Mouse (Mus musculus): ENCODE results near the gene Tgfbi. TPM values are rescaled to one million over a fixed set of nuclear protein-coding genes. Genes with fewer than 3 reads are reported as not detected.

Gene Tgfbi
- 40.1 and 59.6 TPM in 2 replicates for total RNA-seq (2021)
- long read RNA-seq, experiment 1, transcript Tgfbi-201 (17 exons, 2,714 nt), result major isoform, 7 of 12 reads
- long read RNA-seq, experiment 1, partial matches to known transcripts, result 4 of 12 reads
- long read RNA-seq, experiment 1, other reads (novel, unspliced or antisense), result 1 of 12 reads
- long read RNA-seq, experiment 2, transcript Tgfbi-201 (17 exons, 2,714 nt), result major isoform, 8 of 10 reads
- long read RNA-seq, experiment 2, partial matches to known transcripts, result 2 of 10 reads
- long read RNA-seq, experiment 2, other reads (novel, unspliced or antisense), result 0 of 10 reads

GRCm38 (mm10) chr13:56609103-56609856, at the start of gene Tgfbi:
Tgfbi (plus strand) TSS chr13:56609523.
- peak; percentile 77 for DNase-seq

DNA sequence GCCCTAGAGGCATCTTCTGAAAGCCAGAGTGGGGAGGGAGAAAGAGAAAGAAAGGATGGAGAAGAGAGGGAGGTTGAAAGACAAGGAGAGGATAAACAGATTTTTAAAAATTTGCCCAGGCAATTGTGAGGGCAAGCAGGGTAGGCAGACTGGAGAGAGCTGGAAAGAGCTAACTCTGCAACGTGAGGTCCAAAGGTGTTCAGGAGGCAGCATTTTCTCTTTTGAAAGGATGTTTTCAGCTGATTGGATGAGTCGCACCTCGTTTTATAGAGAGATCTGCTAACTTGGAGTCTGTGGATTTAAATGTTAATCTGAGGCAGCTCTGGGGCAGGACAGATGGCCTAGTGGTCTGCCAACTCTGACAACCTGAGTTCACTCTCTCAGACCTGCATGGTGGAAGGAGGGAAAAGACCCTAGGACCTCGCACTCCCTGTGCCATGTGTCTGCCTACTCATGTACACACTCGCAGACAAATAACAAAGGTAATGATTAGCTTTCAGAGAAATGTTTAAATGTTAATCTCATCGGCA, 49.4 kb upstream of the Tgfbi start:
- DNase-seq, result no peak

DNA sequence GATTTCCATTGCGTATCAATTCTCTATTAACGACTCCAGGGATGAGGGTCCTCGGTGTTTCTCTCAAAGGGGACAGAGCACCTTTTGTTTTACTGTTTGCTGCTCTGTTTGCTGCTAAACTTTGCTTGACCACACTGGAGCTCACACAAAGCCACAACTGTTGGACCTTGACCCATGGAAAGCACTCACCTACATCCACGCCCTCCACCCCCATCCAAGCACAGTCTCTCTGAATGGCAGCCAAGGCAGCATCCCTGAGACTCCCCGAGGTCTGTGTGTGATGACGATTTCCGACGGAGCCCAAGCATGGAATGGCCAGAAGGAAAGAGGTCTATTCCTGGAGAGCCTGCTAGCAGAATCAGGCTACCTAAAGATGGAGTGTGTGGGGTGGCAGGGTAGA, 48.2 kb upstream of the Tgfbi start:
- no peak for DNase-seq

- peak; percentile 62 for DNase-seq
Measured at GRCm38 (mm10) chr13:56563075-56563474, 46.2 kb upstream of the Tgfbi start.

DNA sequence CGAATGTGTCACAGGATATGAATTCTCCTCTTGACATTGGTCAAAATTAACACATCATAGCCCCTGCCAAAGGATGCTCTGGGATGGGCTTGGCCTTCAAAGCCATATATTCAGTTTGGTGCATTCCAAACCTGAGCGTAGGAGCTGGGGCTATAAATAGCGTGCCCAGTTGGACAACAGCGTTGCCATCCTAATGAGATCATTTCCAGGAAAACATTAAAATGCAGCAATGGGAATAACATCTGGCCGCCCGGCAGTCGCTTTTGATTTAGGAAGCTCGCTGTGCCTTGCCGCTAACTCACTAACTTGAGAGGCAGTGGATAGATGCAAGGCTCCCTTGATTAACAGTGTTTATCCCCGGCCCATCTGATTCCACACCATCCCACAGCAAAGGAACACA, 43.0 kb upstream of the Tgfbi start:
- no peak for DNase-seq

GRCm38 (mm10) chr13:56571645-56572044, 37.7 kb upstream of the Tgfbi start:
- no peak for DNase-seq

DNA sequence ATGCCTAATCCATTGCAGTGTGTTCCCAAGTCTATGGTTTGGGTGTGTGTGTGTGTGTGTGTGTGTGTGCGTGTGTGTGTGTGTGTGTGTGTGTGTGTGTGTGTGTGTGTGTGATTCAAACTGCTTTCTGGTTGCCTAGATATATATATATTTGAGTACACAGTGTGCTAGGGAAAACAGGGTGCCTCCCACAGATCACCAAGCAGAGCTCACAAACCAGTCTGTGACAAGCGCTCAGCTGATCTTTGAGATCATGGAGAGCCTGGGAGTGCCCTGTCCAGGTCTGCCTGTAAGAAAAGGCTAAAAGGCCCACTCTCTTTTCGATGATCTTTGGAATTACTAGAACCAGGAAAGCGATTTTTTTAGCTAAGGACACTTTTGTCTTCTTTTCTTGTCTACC, 34.2 kb upstream of the Tgfbi start:
- DNase-seq, result no peak

- DNase-seq, result peak; percentile 85
Measured at GRCm38 (mm10) chr13:56575701-56576321, 33.5 kb upstream of the Tgfbi start.

DNA sequence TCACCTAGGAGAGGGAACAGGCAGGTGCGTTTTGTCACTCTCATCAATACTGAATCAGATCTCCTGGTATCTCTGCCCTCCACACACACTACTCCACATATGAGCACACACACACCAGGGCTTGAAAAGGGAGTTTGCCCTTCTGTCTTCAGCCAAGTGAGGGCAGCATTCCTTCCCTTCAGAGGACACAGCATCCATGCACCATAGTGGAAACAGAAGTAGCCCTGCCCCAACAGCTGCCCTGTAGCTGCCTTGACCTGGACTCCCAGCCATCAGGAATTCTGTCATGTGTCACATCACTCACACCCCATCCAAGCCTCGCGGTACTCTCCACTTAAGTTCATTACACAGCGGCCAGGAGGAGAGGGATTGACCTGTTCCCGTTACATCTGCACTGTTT, 31.2 kb upstream of the Tgfbi start:
- peak; percentile 51 for DNase-seq

DNA sequence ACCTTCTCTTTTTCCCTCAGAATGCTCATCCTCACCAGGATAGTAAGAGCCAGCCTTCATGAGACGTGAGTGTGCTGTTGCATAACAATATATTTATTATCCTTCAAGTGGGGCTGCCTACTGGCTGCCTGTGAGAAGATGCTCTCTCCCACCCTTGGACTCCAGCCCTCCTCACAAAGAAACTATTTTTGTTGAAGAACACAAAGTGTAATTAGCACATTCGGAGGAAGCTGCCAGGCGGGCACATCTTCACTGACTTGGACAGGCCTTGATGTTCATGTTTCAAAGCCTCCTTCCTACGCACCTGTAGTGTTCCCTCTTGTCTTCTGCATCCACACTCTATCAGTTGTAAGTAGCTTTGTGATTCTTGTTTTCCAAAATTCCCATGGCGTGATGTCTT, 28.9 kb upstream of the Tgfbi start:
- no peak for DNase-seq

DNA sequence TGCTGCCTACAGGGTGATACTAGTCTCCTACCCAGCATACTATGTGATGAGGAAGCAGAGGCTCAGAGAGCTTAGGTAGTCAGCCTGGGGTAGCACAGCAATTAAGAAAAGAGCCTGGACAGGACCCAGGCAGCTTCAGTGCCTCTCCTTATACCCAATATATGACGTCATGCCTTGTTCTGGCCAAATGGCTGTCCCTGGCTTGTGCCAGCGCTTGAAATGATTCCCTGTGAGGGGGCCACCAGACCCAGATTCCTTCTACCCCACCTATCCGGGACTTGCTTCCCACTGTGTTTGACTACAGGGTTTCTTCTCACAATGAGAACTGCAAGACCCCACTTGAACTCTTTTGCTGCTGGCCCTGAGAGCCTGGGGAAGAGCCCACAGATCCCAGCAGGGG, 27.8 kb upstream of the Tgfbi start:
- DNase-seq, result no peak

DNA sequence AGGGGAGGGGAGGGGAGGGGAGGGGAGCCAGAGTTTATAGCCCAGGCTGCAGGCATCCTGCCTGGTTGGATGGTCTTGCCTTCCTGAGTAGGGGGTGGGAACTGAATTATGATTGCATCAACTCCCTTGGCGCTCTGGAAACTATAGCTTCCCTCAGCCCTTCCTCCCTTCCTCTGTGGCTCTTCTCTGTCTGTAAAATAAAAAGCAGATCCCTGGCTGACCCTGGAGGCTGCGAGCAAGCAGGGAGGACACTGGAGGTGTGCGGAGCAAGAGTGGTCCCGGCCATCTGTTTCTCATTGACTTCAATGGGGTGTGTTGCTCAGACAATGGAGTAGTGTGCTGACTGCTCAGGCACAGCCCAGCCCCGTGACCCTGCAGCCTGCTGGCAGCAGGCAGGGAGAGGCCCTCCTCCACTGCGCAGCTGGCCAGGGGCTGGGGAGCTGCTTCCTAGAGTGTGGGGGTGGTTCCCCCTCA, 27.3 kb upstream of the Tgfbi start:
- DNase-seq, result peak; percentile 65

- no peak for DNase-seq
Measured at GRCm38 (mm10) chr13:56582720-56583119, 26.6 kb upstream of the Tgfbi start.

DNA sequence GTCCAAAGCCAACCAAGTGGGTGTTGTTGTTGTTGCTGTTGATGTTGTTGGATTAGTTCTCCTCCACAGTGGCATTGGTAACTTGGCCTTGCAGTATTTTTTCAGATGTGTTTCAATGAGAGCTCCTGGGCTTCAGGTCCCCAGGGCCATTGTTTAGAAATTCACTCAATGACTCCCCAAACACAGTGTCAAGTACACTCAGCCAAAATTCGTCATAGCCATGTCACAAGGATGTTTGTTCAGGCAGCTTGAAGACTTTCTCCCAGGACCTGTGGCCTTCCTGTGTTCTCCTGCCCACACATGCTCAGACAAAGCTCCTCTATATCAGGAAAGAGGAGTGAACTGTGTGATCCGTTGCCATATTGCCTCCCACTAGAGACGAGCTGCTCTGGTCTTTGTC, 23.3 kb upstream of the Tgfbi start:
- DNase-seq, result peak; percentile 54

GRCm38 (mm10) chr13:56588454-56589117, 20.7 kb upstream of the Tgfbi start:
- peak; percentile 83 for DNase-seq

DNA sequence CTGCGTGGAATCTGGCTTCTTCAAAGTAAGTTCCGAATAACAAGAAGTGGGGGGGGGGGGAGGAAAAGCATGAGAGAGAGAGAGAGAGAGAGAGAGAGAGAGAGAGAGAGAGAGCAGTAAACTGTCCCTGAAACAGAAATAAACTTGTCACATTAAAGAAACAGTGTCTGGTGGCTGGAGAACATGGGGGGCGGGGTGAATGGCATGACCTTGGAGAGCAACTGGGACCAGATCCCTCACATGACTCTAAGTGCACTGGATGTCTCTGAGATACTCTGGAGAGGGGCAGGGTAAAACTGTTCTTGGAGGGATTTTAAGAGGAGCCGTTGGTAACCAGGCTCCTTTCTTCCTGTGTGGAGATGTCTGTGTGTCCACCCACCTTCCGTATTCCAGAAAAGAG, 19.1 kb upstream of the Tgfbi start:
- DNase-seq, result peak; percentile 63

DNA sequence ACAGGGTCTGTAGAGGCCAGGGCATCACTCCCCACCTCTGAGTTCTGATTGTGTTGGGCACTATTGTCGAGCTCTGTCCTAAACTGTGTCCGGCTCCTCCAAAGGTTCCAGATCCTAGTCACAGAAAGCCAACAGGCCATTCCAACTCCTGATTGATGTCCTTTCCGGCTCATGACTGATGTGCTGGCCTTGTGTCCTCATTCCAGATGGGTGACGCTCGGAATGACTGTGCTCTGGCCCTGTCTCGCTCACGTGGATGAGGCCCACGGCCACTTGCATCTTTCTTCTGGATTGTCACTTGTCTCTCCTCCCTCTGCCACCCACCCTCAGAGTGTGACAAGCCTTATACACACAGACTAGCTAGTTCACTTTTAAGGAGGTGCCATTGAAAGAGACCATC, 18.1 kb upstream of the Tgfbi start:
- DNase-seq, result peak; percentile 84

DNA sequence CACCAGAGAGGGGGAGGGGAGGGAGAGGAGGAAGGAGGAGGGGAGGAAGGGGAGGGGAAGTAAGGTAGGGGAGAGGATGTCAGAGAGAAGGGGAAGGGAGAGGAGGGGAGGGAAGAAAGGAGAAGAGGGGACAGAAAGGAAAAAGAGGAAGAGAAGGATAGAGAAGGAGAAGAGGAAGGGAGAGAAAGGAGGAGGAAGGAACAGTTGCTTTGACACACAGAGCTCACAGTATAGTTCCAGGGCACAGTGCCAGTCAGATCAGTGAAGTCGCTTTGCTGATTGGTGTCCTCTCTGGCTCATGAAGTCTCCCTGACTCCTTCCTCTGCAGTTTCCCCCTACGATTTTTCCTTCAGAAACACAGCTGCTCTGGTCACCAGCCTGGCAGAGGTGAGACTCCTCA, 17.4 kb upstream of the Tgfbi start:
- no peak for DNase-seq

DNA sequence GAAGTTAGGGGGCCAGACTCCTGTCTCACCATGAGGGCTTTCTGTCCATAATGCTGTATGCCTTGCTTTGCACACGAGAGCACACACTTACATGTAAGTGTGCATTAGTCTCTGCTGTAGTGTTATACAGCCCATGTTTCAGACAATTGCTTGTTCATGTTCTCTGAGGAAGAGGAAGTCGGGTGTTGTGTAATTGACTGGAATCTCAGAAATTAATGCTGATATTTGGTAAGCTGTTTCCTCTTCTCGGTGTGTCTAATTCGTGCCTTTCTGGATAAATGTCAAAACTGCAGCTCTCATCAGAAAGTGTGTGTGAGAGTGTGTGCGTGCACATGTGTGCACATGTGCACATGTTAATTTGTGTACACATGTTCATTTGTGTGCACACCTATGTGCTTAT, 16.1 kb upstream of the Tgfbi start:
- DNase-seq, result no peak

GRCm38 (mm10) chr13:56593961-56594391, 15.3 kb upstream of the Tgfbi start:
- DNase-seq, result no peak

DNA sequence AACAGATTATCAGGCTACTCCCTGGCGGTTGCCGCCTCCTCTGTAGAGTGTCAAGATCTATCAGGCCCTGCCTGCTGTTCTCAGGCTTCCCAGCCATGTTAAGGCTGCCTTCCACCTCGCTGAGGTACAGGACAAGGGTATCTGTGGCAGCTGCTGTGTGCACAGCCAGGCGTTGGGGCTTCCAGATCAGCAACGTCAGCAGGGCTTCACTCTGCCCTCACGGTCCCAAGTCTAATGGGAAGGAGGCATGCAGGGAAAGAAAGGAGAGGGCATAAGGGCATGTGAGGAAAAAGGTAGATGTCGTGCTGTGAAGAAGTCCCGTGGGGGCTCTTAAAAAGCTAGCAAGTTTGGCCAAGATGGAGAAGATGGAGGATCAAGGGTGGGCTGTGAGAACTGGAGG, 14.1 kb upstream of the Tgfbi start:
- no peak for DNase-seq

DNA sequence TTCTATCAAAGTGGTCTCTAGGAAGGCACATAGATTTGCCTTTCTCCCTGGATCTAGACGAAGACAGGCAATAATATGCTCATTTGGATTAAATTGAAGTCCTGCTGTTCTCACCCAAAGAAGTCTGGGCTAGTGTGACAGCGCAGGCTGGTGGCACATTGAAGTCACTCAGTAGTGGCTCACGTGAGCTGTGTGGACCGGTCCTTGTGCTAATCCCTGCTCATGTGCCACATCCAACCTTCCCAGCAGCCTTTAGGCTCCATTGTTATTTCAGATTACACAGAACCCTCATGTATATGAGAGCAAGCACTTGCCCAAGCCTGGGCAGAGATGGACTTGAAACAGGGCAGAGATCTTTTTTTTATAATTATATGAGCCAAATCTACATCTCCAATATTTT, 12.0 kb upstream of the Tgfbi start:
- DNase-seq, result no peak
